Mouse (Mus musculus): Measurements from ENCODE around the gene Psmd6.

- TF ChIP-seq CTCF (IDR thresholded peaks at IDR 0.05; ENCODE audit: extremely low read depth, insufficient read depth, low read length) (no peak), POLR2A (IDR thresholded peaks at IDR 0.05; ENCODE audit: extremely low read depth, insufficient read depth, low read length) (no peak)
Observed at GRCm38 (mm10) chr14:14067648-14068472, 52.9 kb downstream of the Psmd6 start.
